Mouse (Mus musculus) midbrain, embryonic 15.5 days (tissue): ENCODE data around the gene Mgme1. TPM values are rescaled to one million over a fixed set of nuclear protein-coding genes. Genes with fewer than 3 reads are reported as not detected.
A peak's percentile ranks its signal among the peaks of the same experiment; 100 is the strongest.

Source experiments
- ATAC-seq: fragments of 200-750 bp; cut with Nextera tagmentation; replicated peaks from 2 replicates; pipeline ENCODE4 v1.8.0; 2017; ENCODE audit warnings: moderate TSS enrichment
- H3K27ac ChIP-seq: fragments of 300-500 bp; sonication (generic); 2 replicates; pipeline ENCODE4 v1.5.1; 2015; ENCODE audit warnings: mild to moderate bottlenecking, inconsistent platforms
- H3K27me3 ChIP-seq: fragments of 300-500 bp; sonication (generic); replicated peaks from 2 replicates; pipeline ENCODE4 v1.6.1; 2015; ENCODE audit warnings: inconsistent platforms
- H3K36me3 ChIP-seq: fragments of 300-500 bp; sonication (generic); replicated peaks from 2 replicates; pipeline ENCODE4 v1.6.1; 2015; ENCODE audit warnings: inconsistent platforms
- H3K4me1 ChIP-seq: fragments of 300-500 bp; sonication (generic); 2 replicates; pipeline ENCODE4 v1.6.1; 2015; ENCODE audit warnings: inconsistent platforms
- H3K4me2 ChIP-seq: fragments of 300-500 bp; sonication (generic); 2 replicates; pipeline ENCODE4 v1.6.1; 2015; ENCODE audit warnings: inconsistent platforms, mild to moderate bottlenecking, moderate library complexity
- H3K4me3 ChIP-seq: fragments of 300-500 bp; sonication (generic); 2 replicates; pipeline ENCODE4 v1.5.1; 2015; ENCODE audit warnings: mild to moderate bottlenecking, inconsistent platforms
- H3K9ac ChIP-seq: fragments of 300-500 bp; sonication (generic); 2 replicates; pipeline ENCODE4 v1.6.1; 2015; ENCODE audit warnings: mild to moderate bottlenecking, inconsistent platforms
- H3K9me3 ChIP-seq: fragments of 300-500 bp; sonication (generic); 2 replicates; pipeline ENCODE4 v1.6.1; 2016; ENCODE audit warnings: inconsistent platforms
- WGBS: fragments of 180-500 bp; shearing (Covaris S2); methylation state at CpG from one replicate; pipeline ENCODE4 v1.1.7; 2015; ENCODE audit warnings: mixed read lengths; 5-methylcytosine and 5-hydroxymethylcytosine counted together
- polyA plus RNA-seq: library from polyadenylated mRNA; unstranded; fragments of >200 nt; fragmentation: Nextera tagmentation; extraction: Ambion mirVana; gene quantifications from 2 replicates; pipeline ENCODE4 v1.2.1, GENCODE M21; 2015

The Mgme1 gene
- polyA plus RNA-seq, 1 experiment from 2014 or later: 11.5 TPM

DNA sequence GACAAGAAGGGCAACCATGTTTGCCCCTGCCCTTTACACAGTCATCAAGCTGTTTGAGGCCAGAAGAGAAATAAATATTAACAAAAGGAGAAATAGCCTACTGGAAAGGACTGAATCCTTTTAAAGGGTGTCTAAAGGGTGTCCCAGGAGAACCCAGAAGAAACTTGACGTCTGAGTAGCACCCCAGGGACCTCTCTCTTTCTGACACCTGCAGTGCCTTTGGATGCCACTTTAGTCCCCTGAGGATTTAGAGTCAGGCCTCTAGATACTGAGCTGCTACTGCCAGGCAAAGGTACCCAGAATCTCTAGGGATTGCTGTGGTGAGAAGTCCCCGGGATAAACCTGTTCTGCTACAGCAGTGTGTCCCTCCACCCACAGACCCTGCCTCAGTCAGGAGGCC is 31.1 kb upstream of the Mgme1 start:
- no peak overlapping the region for H3K4me3 ChIP-seq
- 51% methylated on average over 2 of the region's 2 CpGs for whole genome bisulfite sequencing
- H3K9me3 ChIP-seq: no peaks in the 10 kb centered on the region
- H3K4me2 ChIP-seq: no peak overlapping the region
- no peak overlapping the region for H3K9ac ChIP-seq
- H3K36me3 ChIP-seq: no peaks in the 10 kb centered on the region
- H3K27me3 ChIP-seq: no peaks in the 10 kb centered on the region
- no peak for ATAC-seq
- no peak overlapping the region for H3K27ac ChIP-seq
- no peaks in the 10 kb centered on the region for H3K4me1 ChIP-seq

- H3K36me3 ChIP-seq: no peaks in the 10 kb centered on the region
- no peak overlapping the region for H3K27ac ChIP-seq
- no peaks in the 10 kb centered on the region for H3K9me3 ChIP-seq
- no peak for ATAC-seq
- H3K4me1 ChIP-seq: no peaks in the 10 kb centered on the region
- WGBS: 84% methylated on average over 3 of the region's 3 CpGs
- no peaks in the 10 kb centered on the region for H3K27me3 ChIP-seq
- H3K9ac ChIP-seq: no peak overlapping the region
- H3K4me3 ChIP-seq: no peak overlapping the region
- H3K4me2 ChIP-seq: no peak overlapping the region
These were observed 30.2 kb upstream of the Mgme1 start for GRCm38 (mm10) chr2:144240095-144240899.

- Histone ChIP-seq H3K4me2 (no peak overlapping the region), H3K4me1 (no peaks in the 10 kb centered on the region), H3K9ac (no peak overlapping the region), H3K4me3 (no peak overlapping the region), H3K36me3 (peaks cover 11% of the 10 kb centered on the region), H3K9me3 (no peaks in the 10 kb centered on the region), H3K27me3 (no peaks in the 10 kb centered on the region), H3K27ac (no peak overlapping the region)
- WGBS: 78% methylated on average over 7 of the region's 7 CpGs
- ATAC-seq: no peak
These were observed 25.0 kb upstream of the Mgme1 start for GRCm38 (mm10) chr2:144245464-144245863.

DNA sequence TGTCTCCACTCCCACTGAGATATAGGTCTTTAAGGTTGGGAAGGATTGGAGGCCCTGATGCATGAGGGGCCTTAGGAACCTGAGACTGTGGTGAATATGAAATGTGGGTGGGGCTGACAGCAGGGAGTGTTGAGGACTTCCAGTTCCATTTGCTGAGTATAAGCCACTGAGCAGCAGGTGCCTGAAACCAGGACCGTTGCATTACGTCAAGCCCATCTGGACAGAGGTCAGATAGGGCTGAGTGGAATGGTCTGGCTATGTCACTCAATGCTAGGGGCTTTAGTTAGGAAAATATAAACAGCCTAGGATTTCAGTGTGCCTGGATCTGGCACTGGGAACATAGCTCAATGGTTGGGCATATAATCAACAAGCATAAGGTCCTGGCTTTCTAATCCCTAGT is 24.2 kb upstream of the Mgme1 start:
- no peaks in the 10 kb centered on the region for H3K4me1 ChIP-seq
- H3K36me3 ChIP-seq: peaks cover 14% of the 10 kb centered on the region
- no peak overlapping the region for H3K4me2 ChIP-seq
- 83% methylated on average over 2 of the region's 2 CpGs for WGBS
- no peak for ATAC-seq
- no peak overlapping the region for H3K9ac ChIP-seq
- H3K9me3 ChIP-seq: no peaks in the 10 kb centered on the region
- H3K27me3 ChIP-seq: no peaks in the 10 kb centered on the region
- no peak overlapping the region for H3K4me3 ChIP-seq
- H3K27ac ChIP-seq: no peak overlapping the region

DNA sequence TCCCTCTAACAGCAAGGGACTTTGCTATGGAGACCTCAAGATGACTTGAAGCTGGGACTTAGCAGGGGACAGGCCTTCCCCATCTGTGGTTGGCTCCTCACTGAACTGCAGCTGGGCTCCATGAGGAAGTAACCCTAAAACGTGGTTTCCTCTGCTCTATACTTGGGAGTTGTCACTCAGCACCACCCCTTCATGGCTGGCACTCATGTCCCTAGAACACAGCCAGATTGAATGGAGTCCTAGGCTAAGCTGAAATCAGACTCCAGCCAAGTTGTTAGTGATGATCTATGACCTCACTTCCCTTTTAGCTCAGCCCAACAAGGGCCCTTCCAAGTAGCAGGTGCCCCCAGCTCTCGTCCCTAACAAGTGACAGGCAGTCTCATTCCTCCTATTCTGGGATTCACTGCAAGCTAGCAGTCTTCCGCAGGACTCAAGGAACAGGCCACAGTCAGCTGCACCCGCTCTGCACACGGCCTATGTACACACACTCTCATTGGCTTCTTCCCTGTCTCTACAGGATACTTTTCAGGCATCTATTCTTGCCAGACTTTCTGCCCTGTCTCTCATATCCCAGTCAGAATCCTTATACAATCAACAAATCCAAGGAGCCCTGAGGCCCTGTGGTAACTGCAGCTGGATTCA is 23.0 kb upstream of the Mgme1 start:
- Histone ChIP-seq H3K27me3 (no peaks in the 10 kb centered on the region), H3K9ac (no peak overlapping the region), H3K4me1 (no peaks in the 10 kb centered on the region), H3K4me3 (no peak overlapping the region), H3K9me3 (no peaks in the 10 kb centered on the region), H3K36me3 (peaks cover 20% of the 10 kb centered on the region), H3K4me2 (no peak overlapping the region), H3K27ac (no peak overlapping the region)
- 49% methylated on average over 5 of the region's 5 CpGs for WGBS
- ATAC-seq: 0 out of 2 replicates have a peak, but pooled peaks have one; percentile 28

DNA sequence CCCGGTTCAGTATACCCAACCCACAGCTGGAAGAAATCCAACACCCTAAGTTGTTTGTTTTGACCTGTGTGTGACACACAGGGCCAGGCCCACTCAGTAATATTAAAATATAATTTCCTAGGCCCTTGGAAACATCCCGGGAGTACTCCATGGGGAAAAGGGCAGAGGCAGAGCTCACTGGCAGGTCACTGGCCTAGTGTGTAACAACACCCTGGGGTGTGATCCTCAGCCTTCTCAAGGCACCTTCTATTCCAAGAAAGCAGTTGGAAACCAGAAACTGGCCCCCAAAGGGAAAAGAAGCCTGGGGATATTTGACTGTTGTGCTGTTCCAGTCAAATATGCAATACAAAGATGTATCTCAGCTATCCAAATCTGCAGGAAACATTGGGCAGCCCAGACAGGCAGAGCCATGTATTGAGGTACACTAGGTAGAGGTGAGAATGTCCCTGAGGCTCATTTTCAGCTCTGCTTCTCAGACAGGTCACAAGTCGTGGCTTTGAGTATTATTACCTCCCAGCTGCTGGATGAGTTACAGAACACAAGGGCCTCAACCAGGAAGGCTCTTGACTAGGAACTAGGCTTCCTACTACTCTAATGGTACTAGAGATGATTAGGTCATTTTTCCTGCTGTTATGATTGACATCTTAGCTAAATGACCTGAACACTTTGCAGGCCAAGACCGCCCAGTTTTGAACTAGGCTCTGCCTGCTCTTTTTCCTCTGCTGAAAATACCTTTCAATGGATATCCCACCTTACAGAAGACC is 21.7 kb upstream of the Mgme1 start:
- no peak overlapping the region for H3K9ac ChIP-seq
- 42% methylated on average over 4 of the region's 4 CpGs for WGBS
- H3K36me3 ChIP-seq: peaks cover 34% of the 10 kb centered on the region
- H3K4me3 ChIP-seq: no peak overlapping the region
- H3K27me3 ChIP-seq: no peaks in the 10 kb centered on the region
- no peak for ATAC-seq
- no peaks in the 10 kb centered on the region for H3K9me3 ChIP-seq
- no peak overlapping the region for H3K27ac ChIP-seq
- H3K4me1 ChIP-seq: no peaks in the 10 kb centered on the region
- H3K4me2 ChIP-seq: no peak overlapping the region

- H3K4me3 ChIP-seq: no peak overlapping the region
- no peaks in the 10 kb centered on the region for H3K4me1 ChIP-seq
- H3K27ac ChIP-seq: no peak overlapping the region
- ATAC-seq: no peak
- H3K27me3 ChIP-seq: no peaks in the 10 kb centered on the region
- H3K4me2 ChIP-seq: no peak overlapping the region
- peaks cover 43% of the 10 kb centered on the region for H3K36me3 ChIP-seq
- no peaks in the 10 kb centered on the region for H3K9me3 ChIP-seq
- H3K9ac ChIP-seq: no peak overlapping the region
These were observed 20.4 kb upstream of the Mgme1 start for GRCm38 (mm10) chr2:144250111-144250510.

DNA sequence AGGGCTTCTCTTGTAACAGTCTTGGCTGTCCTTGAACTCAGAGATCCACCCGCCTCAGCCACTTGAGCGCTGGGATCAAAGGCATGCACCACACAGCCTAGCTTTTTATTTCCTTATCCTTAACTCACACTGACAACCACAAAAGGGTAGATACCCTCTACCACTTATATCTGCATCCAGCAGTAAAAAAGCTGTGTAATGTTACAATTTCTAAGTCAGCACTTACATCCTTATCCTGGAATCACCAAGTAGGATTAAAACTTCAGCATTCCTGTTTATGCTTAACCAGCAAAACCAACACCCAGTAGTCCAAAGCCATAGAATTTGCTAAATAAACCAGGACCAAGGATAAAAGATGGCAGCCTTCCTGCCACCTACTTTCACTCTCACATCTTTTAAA is 7.6 kb upstream of the Mgme1 start:
- 94% methylated on average over 2 of the region's 2 CpGs for WGBS
- no peak for ATAC-seq
- no peak overlapping the region for H3K4me2 ChIP-seq
- no peaks in the 10 kb centered on the region for H3K9me3 ChIP-seq
- H3K36me3 ChIP-seq: peaks cover 12% of the 10 kb centered on the region
- no peak overlapping the region for H3K4me3 ChIP-seq
- H3K4me1 ChIP-seq: peaks cover 6% of the 10 kb centered on the region
- H3K27ac ChIP-seq: no peak overlapping the region
- no peak overlapping the region for H3K9ac ChIP-seq
- no peaks in the 10 kb centered on the region for H3K27me3 ChIP-seq

DNA sequence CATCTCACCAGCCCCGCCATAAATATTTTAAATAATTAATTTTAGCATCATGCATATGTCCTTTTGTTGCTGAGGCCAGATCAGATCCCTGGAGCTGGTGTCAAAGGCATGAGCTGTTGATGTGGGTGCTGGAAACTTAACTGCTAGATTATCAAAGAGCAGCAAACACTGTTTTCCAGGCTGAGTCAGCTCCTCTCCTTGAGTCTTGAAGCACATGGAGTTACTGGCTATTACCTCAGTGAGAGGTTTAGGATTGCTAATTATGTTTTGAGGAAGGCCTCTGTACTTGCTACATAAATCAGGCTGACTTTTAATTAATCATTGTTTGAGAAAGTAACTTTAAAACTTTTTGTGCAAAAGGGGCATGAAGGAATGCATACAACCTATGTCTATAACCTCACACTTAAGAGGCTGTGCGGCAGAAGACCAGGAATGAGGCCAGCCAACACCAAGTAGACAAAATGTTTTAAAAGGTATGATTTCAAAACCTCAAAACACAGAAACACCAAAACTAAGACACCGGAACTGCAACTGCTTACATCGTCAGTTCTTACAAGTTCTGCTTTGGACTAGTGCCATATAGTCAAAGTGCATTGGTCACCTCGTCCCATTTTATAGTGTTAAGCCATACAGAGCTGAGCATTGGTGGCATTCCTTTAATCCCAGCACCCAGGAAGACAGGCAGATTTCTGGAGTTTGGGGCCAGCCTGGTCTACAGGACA is 5.9 kb upstream of the Mgme1 start:
- WGBS: 79% methylated on average over 5 of the region's 5 CpGs

DNA sequence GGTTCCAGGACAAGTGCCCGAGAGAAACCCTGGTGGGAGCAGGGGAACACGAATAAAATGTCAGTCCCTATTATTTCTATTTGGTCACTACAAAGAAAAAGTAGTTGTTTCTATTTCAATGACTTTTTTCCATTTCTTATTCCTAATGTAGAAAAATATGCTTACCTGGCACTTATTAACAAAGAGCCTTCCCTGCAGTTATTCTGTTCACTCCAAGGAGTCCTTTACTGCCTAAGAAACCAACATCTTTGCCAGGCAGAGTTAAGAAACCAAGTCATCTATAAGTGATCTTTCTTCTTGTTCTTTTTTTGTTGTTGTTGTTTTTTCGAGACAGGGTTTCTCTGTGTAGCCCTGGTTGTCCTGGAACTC is 5.4 kb upstream of the Mgme1 start:
- H3K4me1 ChIP-seq: peaks cover 24% of the 10 kb centered on the region
- H3K27me3 ChIP-seq: no peaks in the 10 kb centered on the region
- no peak for ATAC-seq
- no peak overlapping the region for H3K4me2 ChIP-seq
- no peak overlapping the region for H3K27ac ChIP-seq
- WGBS: 80% methylated on average over 3 of the region's 3 CpGs
- H3K9me3 ChIP-seq: no peaks in the 10 kb centered on the region
- no peak overlapping the region for H3K9ac ChIP-seq
- no peaks in the 10 kb centered on the region for H3K36me3 ChIP-seq
- H3K4me3 ChIP-seq: no peak overlapping the region

More for the DNA sequence above, 5.9 kb upstream of the Mgme1 start:
- Histone ChIP-seq H3K9me3 (no peaks in the 10 kb centered on the region), H3K9ac (no peak overlapping the region), H3K4me3 (no peak overlapping the region), H3K4me1 (peaks cover 23% of the 10 kb centered on the region), H3K36me3 (peaks cover under 1% of the 10 kb centered on the region; the same call in 1 of the 2 replicates), H3K27ac (no peak overlapping the region), H3K27me3 (no peaks in the 10 kb centered on the region), H3K4me2 (no peak overlapping the region)
- no peak for ATAC-seq

GRCm38 (mm10) chr2:144265916-144266683 is 4.4 kb upstream of the Mgme1 start:
- WGBS: 55% methylated on average over 4 of the region's 4 CpGs
- Histone ChIP-seq H3K4me3 (no peak overlapping the region), H3K4me1 (peaks cover 24% of the 10 kb centered on the region), H3K27ac (no peak overlapping the region), H3K9me3 (no peaks in the 10 kb centered on the region), H3K27me3 (no peaks in the 10 kb centered on the region), H3K4me2 (no peak overlapping the region), H3K36me3 (no peaks in the 10 kb centered on the region), H3K9ac (no peak overlapping the region)
- ATAC-seq: no peak
